Mouse (Mus musculus): ENCODE data around the gene Gm21188. TPM values are rescaled to one million over a fixed set of nuclear protein-coding genes. Genes with fewer than 3 reads are reported as not detected.
"Not testable (repeated sequence)": the region's sequence is repeated elsewhere in the genome, so short reads cannot be mapped to it uniquely, and the experiment has no call there.

Gm21188 gene
- not detected in 2 replicates for polyA plus RNA-seq (2014; fragmentation: Nextera tagmentation; extraction: Ambion mirVana)

- not testable (repeated sequence) for H3K36me3 ChIP-seq (replicated peaks; ENCODE audit: control insufficient read depth, insufficient read depth); H3K4me2 ChIP-seq (replicated peaks); H3K4me3 ChIP-seq (replicated peaks; ENCODE audit: low read length); H3K27ac ChIP-seq; H3K4me1 ChIP-seq (replicated peaks; ENCODE audit: control insufficient read depth, insufficient read depth, low read length); H3K27me3 ChIP-seq (ENCODE audit: control insufficient read depth, insufficient read depth, low read length); H3K9me3 ChIP-seq (ENCODE audit: control insufficient read depth, low read length); H3K9ac ChIP-seq; ATAC-seq (ENCODE audit: low FRiP score); DNase-seq (ENCODE audit: low spot score)
Measured at GRCm38 (mm10) chr13:120052085-120052484, at the start of gene Gm21188. Gene Gm21188 (minus strand): TSS chr13:120052194.

GRCm38 (mm10) chr13:120099327-120099726 is 47.3 kb upstream of the Gm21188 start:
- H3K27ac ChIP-seq; H3K9me3 ChIP-seq (ENCODE audit: control insufficient read depth, low read length); H3K4me1 ChIP-seq (replicated peaks; ENCODE audit: control insufficient read depth, insufficient read depth, low read length); DNase-seq (ENCODE audit: low spot score); H3K4me2 ChIP-seq (replicated peaks); H3K4me3 ChIP-seq (replicated peaks; ENCODE audit: low read length); H3K9ac ChIP-seq; H3K36me3 ChIP-seq (replicated peaks; ENCODE audit: control insufficient read depth, insufficient read depth); H3K27me3 ChIP-seq (ENCODE audit: control insufficient read depth, insufficient read depth, low read length); ATAC-seq (ENCODE audit: low FRiP score): not testable (repeated sequence)
- WGBS: no CpG with 5 or more reads among the region's 5 CpGs

- H3K9me3 ChIP-seq (ENCODE audit: control insufficient read depth, low read length); H3K4me2 ChIP-seq (replicated peaks); H3K4me3 ChIP-seq (replicated peaks; ENCODE audit: low read length); H3K36me3 ChIP-seq (replicated peaks; ENCODE audit: control insufficient read depth, insufficient read depth); H3K27me3 ChIP-seq (ENCODE audit: control insufficient read depth, insufficient read depth, low read length); DNase-seq (ENCODE audit: low spot score); H3K27ac ChIP-seq; H3K4me1 ChIP-seq (replicated peaks; ENCODE audit: control insufficient read depth, insufficient read depth, low read length); H3K9ac ChIP-seq: not testable (repeated sequence)
- ATAC-seq (ENCODE audit: low FRiP score): 0 out of 2 replicates have a peak, but pooled peaks have one; percentile 19
- WGBS: 4% methylated on average over 5 of the region's 13 CpGs
Measured at GRCm38 (mm10) chr13:120096938-120097256, 44.9 kb upstream of the Gm21188 start.

- H3K27me3 ChIP-seq (ENCODE audit: control insufficient read depth, insufficient read depth, low read length); H3K27ac ChIP-seq; H3K9ac ChIP-seq; H3K36me3 ChIP-seq (replicated peaks; ENCODE audit: control insufficient read depth, insufficient read depth); H3K4me3 ChIP-seq (replicated peaks; ENCODE audit: low read length); DNase-seq (ENCODE audit: low spot score); H3K9me3 ChIP-seq (ENCODE audit: control insufficient read depth, low read length); H3K4me2 ChIP-seq (replicated peaks); H3K4me1 ChIP-seq (replicated peaks; ENCODE audit: control insufficient read depth, insufficient read depth, low read length): not testable (repeated sequence)
- 1% methylated on average over 24 of the region's 38 CpGs for WGBS
- ATAC-seq (ENCODE audit: low FRiP score): peak; percentile 59; the same call in 1 of the 2 replicates
Measured at GRCm38 (mm10) chr13:120096241-120096937, 44.4 kb upstream of the Gm21188 start.

GRCm38 (mm10) chr13:120092950-120093349 is 41.0 kb upstream of the Gm21188 start:
- H3K27me3 ChIP-seq (ENCODE audit: control insufficient read depth, insufficient read depth, low read length); H3K9ac ChIP-seq; H3K36me3 ChIP-seq (replicated peaks; ENCODE audit: control insufficient read depth, insufficient read depth); H3K4me1 ChIP-seq (replicated peaks; ENCODE audit: control insufficient read depth, insufficient read depth, low read length); H3K4me2 ChIP-seq (replicated peaks); DNase-seq (ENCODE audit: low spot score); H3K27ac ChIP-seq; ATAC-seq (ENCODE audit: low FRiP score); H3K4me3 ChIP-seq (replicated peaks; ENCODE audit: low read length); H3K9me3 ChIP-seq (ENCODE audit: control insufficient read depth, low read length): not testable (repeated sequence)
- WGBS: no CpG with 5 or more reads among the region's 13 CpGs

- not testable (repeated sequence) for H3K27me3 ChIP-seq (ENCODE audit: control insufficient read depth, insufficient read depth, low read length); H3K9ac ChIP-seq; H3K4me2 ChIP-seq (replicated peaks); DNase-seq (ENCODE audit: low spot score); H3K4me1 ChIP-seq (replicated peaks; ENCODE audit: control insufficient read depth, insufficient read depth, low read length); H3K4me3 ChIP-seq (replicated peaks; ENCODE audit: low read length); H3K36me3 ChIP-seq (replicated peaks; ENCODE audit: control insufficient read depth, insufficient read depth); ATAC-seq (ENCODE audit: low FRiP score); H3K9me3 ChIP-seq (ENCODE audit: control insufficient read depth, low read length); H3K27ac ChIP-seq
- WGBS: no CpG with 5 or more reads among the region's 1 CpGs
Measured at GRCm38 (mm10) chr13:120079644-120080043, 27.6 kb upstream of the Gm21188 start.

GRCm38 (mm10) chr13:120070878-120071277 is 18.9 kb upstream of the Gm21188 start:
- H3K4me3 ChIP-seq (replicated peaks; ENCODE audit: low read length); DNase-seq (ENCODE audit: low spot score); H3K4me2 ChIP-seq (replicated peaks); H3K27ac ChIP-seq; H3K4me1 ChIP-seq (replicated peaks; ENCODE audit: control insufficient read depth, insufficient read depth, low read length); ATAC-seq (ENCODE audit: low FRiP score); H3K36me3 ChIP-seq (replicated peaks; ENCODE audit: control insufficient read depth, insufficient read depth); H3K9me3 ChIP-seq (ENCODE audit: control insufficient read depth, low read length); H3K9ac ChIP-seq; H3K27me3 ChIP-seq (ENCODE audit: control insufficient read depth, insufficient read depth, low read length): not testable (repeated sequence)
- no CpG with 5 or more reads among the region's 13 CpGs for WGBS

GRCm38 (mm10) chr13:120070012-120070598 is 18.1 kb upstream of the Gm21188 start:
- not testable (repeated sequence) for H3K4me2 ChIP-seq (replicated peaks); H3K36me3 ChIP-seq (replicated peaks; ENCODE audit: control insufficient read depth, insufficient read depth); H3K27me3 ChIP-seq (ENCODE audit: control insufficient read depth, insufficient read depth, low read length); H3K9me3 ChIP-seq (ENCODE audit: control insufficient read depth, low read length); DNase-seq (ENCODE audit: low spot score); H3K9ac ChIP-seq; H3K27ac ChIP-seq; ATAC-seq (ENCODE audit: low FRiP score); H3K4me3 ChIP-seq (replicated peaks; ENCODE audit: low read length); H3K4me1 ChIP-seq (replicated peaks; ENCODE audit: control insufficient read depth, insufficient read depth, low read length)
- no CpG with 5 or more reads among the region's 12 CpGs for WGBS

- H3K27ac ChIP-seq: not testable (repeated sequence)
- WGBS: no CpG with 5 or more reads among the region's 22 CpGs
Measured at GRCm38 (mm10) chr13:120063439-120064089, 11.6 kb upstream of the Gm21188 start.

More at GRCm38 (mm10) chr13:120063439-120064089, 11.6 kb upstream of the Gm21188 start:
- H3K4me3 ChIP-seq (replicated peaks; ENCODE audit: low read length); H3K9ac ChIP-seq; DNase-seq (ENCODE audit: low spot score); H3K4me1 ChIP-seq (replicated peaks; ENCODE audit: control insufficient read depth, insufficient read depth, low read length); H3K36me3 ChIP-seq (replicated peaks; ENCODE audit: control insufficient read depth, insufficient read depth); H3K9me3 ChIP-seq (ENCODE audit: control insufficient read depth, low read length); H3K27me3 ChIP-seq (ENCODE audit: control insufficient read depth, insufficient read depth, low read length); H3K4me2 ChIP-seq (replicated peaks): not testable (repeated sequence)
- peak; percentile 77; the same call in 1 of the 2 replicates for ATAC-seq (ENCODE audit: low FRiP score)
